Mouse (Mus musculus) gastrocnemius, adult 2 months (tissue): ENCODE data around the gene Iscu. TPM values are rescaled to one million over a fixed set of nuclear protein-coding genes. Genes with fewer than 3 reads are reported as not detected.
A peak's percentile ranks its signal among the peaks of the same experiment; 100 is the strongest.

Experiments
- DNase-seq: peaks from one replicate; pipeline ENCODE4 v3.0.0; 2022
- H3K27ac ChIP-seq: fragments of 200-600 bp; 2 replicates; pipeline ENCODE4 v1.8.1; 2022; ENCODE audit warnings: mild to moderate bottlenecking
- H3K4me3 ChIP-seq: fragments of 200-600 bp; 2 replicates; pipeline ENCODE4 v1.8.1; 2022; ENCODE audit warnings: mild to moderate bottlenecking, moderate library complexity
- CTCF ChIP-seq: fragments of 200-600 bp; IDR thresholded peaks from 2 replicates; pipeline ENCODE4 v1.8.1; 2022; ENCODE audit warnings: antibody characterized with exemption, mild to moderate bottlenecking, moderate library complexity
- intact Hi-C: fragments of 180-260 bp; cut with DNase I; formaldehyde crosslinking; loops from one replicate; pipeline ENCODE4 v1.15.1; 2025
- long read RNA-seq, 2 experiments: library from polyadenylated mRNA; stranded (forward); transcript quantifications; one replicate each; pipeline ENCODE4 v2.0.0; 2021
- total RNA-seq, 2 experiments: library from RNA; stranded (reverse); gene quantifications; 2 replicates each; pipeline ENCODE4 v1.2.3; 2021

Iscu gene
- 100 to 1,000 TPM; 142 to 160 TPM for total RNA-seq
- long read RNA-seq, experiment 1, transcript Iscu-201 (5 exons, 957 nt): major isoform, 230 of 240 reads
- long read RNA-seq, experiment 1, partial matches to known transcripts: 2 of 240 reads
- long read RNA-seq, experiment 1, other reads (novel, unspliced or antisense): 1 of 240 reads
- long read RNA-seq, experiment 2, transcript Iscu-201 (5 exons, 957 nt): major isoform, 282 of 301 reads
- long read RNA-seq, experiment 2, transcript Iscu-203 (5 exons, 1,116 nt): minor isoform, 11 of 301 reads
- long read RNA-seq, experiment 2, partial matches to known transcripts: 3 of 301 reads
- long read RNA-seq, experiment 2, other reads (novel, unspliced or antisense): 0 of 301 reads

- peak within 1 kb of the TSS; percentile 92 for H3K4me3 ChIP-seq
- DNase-seq: peak; percentile 98
- TF ChIP-seq CTCF: no peak
- H3K27ac ChIP-seq: peak within 1 kb of the TSS; percentile 100
- intact Hi-C loops: loop anchor here (2.0 to 5.0 kb wide), 2 partner anchors 36 to 180 kb away; no protein-coding TSS in a partner anchor
These were observed at the start of gene Iscu, which contains the start of gene Sart3 for GRCm38 (mm10) chr5:113772450-113772895. Gene Iscu, plus strand, starts transcription at chr5:113772748. Gene Sart3, minus strand, starts transcription at chr5:113772510.

GRCm38 (mm10) chr5:113723567-113724237 is 48.8 kb upstream of the Iscu start:
- intact Hi-C loops: loop anchor here (1.0 to 2.0 kb wide), 3 partner anchors 137 to 357 kb away; no protein-coding TSS in a partner anchor
- TF ChIP-seq CTCF: no peak
- no peak overlapping the region for H3K4me3 ChIP-seq

GRCm38 (mm10) chr5:113724446-113724845 is 48.1 kb upstream of the Iscu start, which contains the start of gene 1700069L16Rik:
Gene 1700069L16Rik, minus strand, starts transcription at chr5:113724772.
- H3K27ac ChIP-seq: no peak within 1 kb of the TSS
- DNase-seq: peak; percentile 82
- peak; percentile 91 for TF ChIP-seq CTCF
- intact Hi-C loops: loop anchor here (1.0 to 2.0 kb wide), 3 partner anchors 138 to 358 kb away; no protein-coding TSS in a partner anchor
- no peak within 1 kb of the TSS for H3K4me3 ChIP-seq

More at GRCm38 (mm10) chr5:113723567-113724237, 48.8 kb upstream of the Iscu start:
- DNase-seq: no peak
- no peak overlapping the region for H3K27ac ChIP-seq

GRCm38 (mm10) chr5:113725417-113725816 is 47.1 kb upstream of the Iscu start:
- intact Hi-C loops: loop anchor here (2.0 kb wide), 2 partner anchors 139 to 359 kb away; no protein-coding TSS in a partner anchor
- Histone ChIP-seq H3K27ac (no peak overlapping the region), H3K4me3 (no peak overlapping the region)
- no peak for TF ChIP-seq CTCF
- no peak for DNase-seq

GRCm38 (mm10) chr5:113726618-113727017 is 45.9 kb upstream of the Iscu start:
- DNase-seq: no peak
- intact Hi-C loops: no loop called here
- TF ChIP-seq CTCF: no peak

GRCm38 (mm10) chr5:113727238-113727637 is 45.3 kb upstream of the Iscu start:
- H3K27ac ChIP-seq: no peak overlapping the region
- H3K4me3 ChIP-seq: no peak overlapping the region
- intact Hi-C loops: no loop called here
- no peak for TF ChIP-seq CTCF
- DNase-seq: no peak

More at GRCm38 (mm10) chr5:113726618-113727017, 45.9 kb upstream of the Iscu start:
- H3K27ac ChIP-seq: no peak overlapping the region
- H3K4me3 ChIP-seq: no peak overlapping the region

GRCm38 (mm10) chr5:113728011-113728410 is 44.5 kb upstream of the Iscu start:
- DNase-seq: no peak
- Histone ChIP-seq H3K27ac (no peak overlapping the region), H3K4me3 (no peak overlapping the region)
- TF ChIP-seq CTCF: no peak
- intact Hi-C loops: no loop called here

GRCm38 (mm10) chr5:113728691-113729090 is 43.9 kb upstream of the Iscu start:
- intact Hi-C loops: no loop called here

GRCm38 (mm10) chr5:113730641-113731121 is 41.9 kb upstream of the Iscu start:
- TF ChIP-seq CTCF: no peak
- no peak overlapping the region for H3K4me3 ChIP-seq
- intact Hi-C loops: no loop called here
- no peak for DNase-seq
- H3K27ac ChIP-seq: no peak overlapping the region

More at GRCm38 (mm10) chr5:113728691-113729090, 43.9 kb upstream of the Iscu start:
- Histone ChIP-seq H3K4me3 (no peak overlapping the region), H3K27ac (no peak overlapping the region)
- DNase-seq: no peak
- no peak for TF ChIP-seq CTCF

- DNase-seq: no peak
- Histone ChIP-seq H3K4me3 (no peak overlapping the region), H3K27ac (no peak overlapping the region)
- intact Hi-C loops: no loop called here
- no peak for TF ChIP-seq CTCF
These were observed 41.4 kb upstream of the Iscu start for GRCm38 (mm10) chr5:113731174-113731573.

GRCm38 (mm10) chr5:113732182-113732581 is 40.4 kb upstream of the Iscu start:
- H3K27ac ChIP-seq: no peak overlapping the region
- no peak overlapping the region for H3K4me3 ChIP-seq
- intact Hi-C loops: no loop called here
- DNase-seq: peak; percentile 59
- TF ChIP-seq CTCF: peak; percentile 75

GRCm38 (mm10) chr5:113734376-113734775 is 38.2 kb upstream of the Iscu start:
- Histone ChIP-seq H3K27ac (no peak overlapping the region), H3K4me3 (no peak overlapping the region)
- no peak for TF ChIP-seq CTCF
- DNase-seq: no peak
- intact Hi-C loops: no loop called here

GRCm38 (mm10) chr5:113735023-113735344 is 37.6 kb upstream of the Iscu start:
- Histone ChIP-seq H3K4me3 (peak overlapping the region; percentile 78), H3K27ac (peak overlapping the region; percentile 97)
- intact Hi-C loops: no loop called here
- DNase-seq: no peak
- TF ChIP-seq CTCF: no peak
